Mouse (Mus musculus) hindbrain, embryonic 14.5 days (tissue): ENCODE data around the gene Nim1k. TPM values are rescaled to one million over a fixed set of nuclear protein-coding genes. Genes with fewer than 3 reads are reported as not detected.
"Not testable (repeated sequence)": the region's sequence is repeated elsewhere in the genome, so short reads cannot be mapped to it uniquely, and the experiment has no call there.

Experiments used
- ATAC-seq: fragments of 200-750 bp; cut with Nextera tagmentation; 2 replicates; pipeline ENCODE4 v1.8.0; 2017; ENCODE audit warnings: moderate number of reproducible peaks, mild to moderate bottlenecking, moderate TSS enrichment, moderate library complexity; ENCODE audit not compliant: low FRiP score
- DNase-seq: peaks from one replicate; pipeline ENCODE4 v3.0.0-alpha.2; 2015; ENCODE audit warnings: low spot score
- H3K27ac ChIP-seq: fragments of 300-500 bp; sonication (generic); 2 replicates; pipeline ENCODE4 v1.5.1; 2014; ENCODE audit warnings: mild to moderate bottlenecking, moderate library complexity
- H3K27me3 ChIP-seq: fragments of 300-500 bp; sonication (generic); 2 replicates; pipeline ENCODE4 v1.6.1; 2014; ENCODE audit warnings: mild to moderate bottlenecking, low read length, mixed read lengths; ENCODE audit not compliant: control insufficient read depth, insufficient read depth
- H3K36me3 ChIP-seq: fragments of 300-500 bp; sonication (generic); replicated peaks from 2 replicates; pipeline ENCODE4 v1.6.1; 2014; ENCODE audit not compliant: control insufficient read depth, insufficient read depth
- H3K4me1 ChIP-seq: fragments of 300-500 bp; sonication (generic); replicated peaks from 2 replicates; pipeline ENCODE4 v1.6.1; 2014; ENCODE audit warnings: antibody characterized with exemption, low read length, mixed read lengths; ENCODE audit not compliant: control insufficient read depth, insufficient read depth
- H3K4me2 ChIP-seq: fragments of 300-500 bp; sonication (generic); replicated peaks from 2 replicates; pipeline ENCODE4 v1.6.1; 2014; ENCODE audit warnings: mild to moderate bottlenecking, moderate library complexity
- H3K4me3 ChIP-seq: fragments of 300-500 bp; sonication (generic); replicated peaks from 2 replicates; pipeline ENCODE4 v1.5.1; 2014; ENCODE audit warnings: mild to moderate bottlenecking, low read length
- H3K9ac ChIP-seq: fragments of 300-500 bp; sonication (generic); 2 replicates; pipeline ENCODE4 v1.6.1; 2014
- H3K9me3 ChIP-seq: fragments of 300-500 bp; sonication (generic); 2 replicates; pipeline ENCODE4 v1.6.1; 2016; ENCODE audit warnings: low read length; ENCODE audit not compliant: control insufficient read depth
- WGBS: fragments of 180-500 bp; shearing (Covaris S2); extraction: QIAGEN DNeasy Blood & Tissue Kit; methylation state at CpG from one replicate; pipeline ENCODE4 v1.1.7; 2014; 5-methylcytosine and 5-hydroxymethylcytosine counted together
- polyA plus RNA-seq: library from polyadenylated mRNA; unstranded; fragments of >200 nt; fragmentation: Nextera tagmentation; extraction: Ambion mirVana; gene quantifications from 2 replicates; pipeline ENCODE4 v1.2.1, GENCODE M21; 2014

Nim1k gene
- polyA plus RNA-seq, 1 experiment from 2014 or later = 5.4 TPM

- Histone ChIP-seq H3K9me3 (no peaks in the 10 kb centered on the region), H3K4me3 (no peak overlapping the region), H3K9ac (no peak overlapping the region), H3K4me2 (no peak overlapping the region), H3K27me3 (no peaks in the 10 kb centered on the region), H3K27ac (no peak overlapping the region), H3K36me3 (no peaks in the 10 kb centered on the region), H3K4me1 (no peaks in the 10 kb centered on the region)
- ATAC-seq (no peak), DNase-seq (no peak)
- WGBS = 65% methylated on average over 2 of the region's 2 CpGs
These were observed 76.0 kb downstream of the Nim1k start for GRCm38 (mm10) chr13:119679721-119680120.

- Histone ChIP-seq H3K9ac (no peak overlapping the region), H3K9me3 (no peaks in the 10 kb centered on the region), H3K4me3 (no peak overlapping the region), H3K36me3 (no peaks in the 10 kb centered on the region), H3K4me1 (no peaks in the 10 kb centered on the region), H3K27me3 (no peaks in the 10 kb centered on the region), H3K4me2 (no peak overlapping the region), H3K27ac (no peak overlapping the region)
- WGBS = 84% methylated on average over 8 of the region's 8 CpGs
- DNase-seq (no peak), ATAC-seq (no peak)
These were observed 76.9 kb downstream of the Nim1k start for GRCm38 (mm10) chr13:119678794-119679193.

GRCm38 (mm10) chr13:119661420-119661819, 94.3 kb downstream of the Nim1k start:
- not testable (repeated sequence) for H3K4me1 ChIP-seq, H3K27me3 ChIP-seq, H3K36me3 ChIP-seq, H3K27ac ChIP-seq, ATAC-seq, H3K4me3 ChIP-seq, H3K9me3 ChIP-seq, DNase-seq, H3K9ac ChIP-seq, H3K4me2 ChIP-seq
- WGBS = 65% methylated on average over 4 of the region's 9 CpGs

Other genes starting within 250 kb of the Nim1k start
- 0.40 and 0.53 TPM in 2 replicates for gene Ccl28, start 132.1 kb downstream of the Nim1k start, polyA plus RNA-seq
- gene Hmgcs1, start 65.5 kb downstream of the Nim1k start, polyA plus RNA-seq = 533 and 643 TPM in 2 replicates
- 32.7 and 34.5 TPM in 2 replicates for gene Zfp131, start 35.0 kb upstream of the Nim1k start, polyA plus RNA-seq
- gene AF067063, start 74.3 kb upstream of the Nim1k start, polyA plus RNA-seq = not detected in 2 replicates
- not detected in 2 replicates for gene D13Ertd608e, start 80.1 kb upstream of the Nim1k start, polyA plus RNA-seq
- gene Tcstv1, start 138.9 kb upstream of the Nim1k start, polyA plus RNA-seq = not detected in 2 replicates
- gene Gm21761, start 173.4 kb upstream of the Nim1k start, polyA plus RNA-seq = not detected in 2 replicates
- not detected in 2 replicates for gene B020031M17Rik, start 194.9 kb upstream of the Nim1k start, polyA plus RNA-seq